Mouse (Mus musculus): ENCODE data around the gene Hoxb13.

DNA sequence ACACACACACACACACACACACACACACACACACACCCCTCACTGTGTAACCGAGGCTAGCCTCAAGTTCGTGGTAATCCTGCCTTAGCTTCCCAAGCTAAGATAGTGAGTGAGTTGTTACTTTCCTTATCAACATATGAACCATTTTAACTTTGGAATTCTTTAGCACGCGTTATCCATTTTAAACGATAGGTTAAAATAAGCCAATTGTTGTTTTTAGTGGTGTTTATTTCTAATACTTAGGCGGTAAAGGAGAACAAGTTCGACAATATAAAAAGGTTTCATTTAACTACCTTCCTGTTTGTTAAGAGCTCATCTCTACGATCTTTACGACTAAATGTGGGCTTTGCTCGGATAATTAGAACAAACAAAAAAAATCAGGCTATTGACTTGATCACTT is 17.3 kb upstream of the Hoxb13 start:
- TF ChIP-seq CTCF (IDR thresholded peaks at IDR 0.05; ENCODE audit: control insufficient read depth, insufficient read depth, insufficient replicate concordance, low read depth, low read length) (no peak), POLR2A (IDR thresholded peaks at IDR 0.05; ENCODE audit: control insufficient read depth, low read depth, low read length) (no peak)

All from testis, adult 2 months (tissue).